Mouse (Mus musculus) left cerebral cortex, postnatal 14 days (tissue): ENCODE measurements around the gene Dnah6. TPM values are rescaled to one million over a fixed set of nuclear protein-coding genes. Genes with fewer than 3 reads are reported as not detected.

ENCODE experiments used
- DNase-seq, 2 experiments: peaks; one replicate each; pipeline ENCODE4 v3.0.0; 2021 to 2022; ENCODE audit warnings: low spot score in 2 of 2, mixed read lengths in 1 of 2
- intact Hi-C: fragments of 180-260 bp; cut with DNase I; formaldehyde crosslinking; loops from one replicate; pipeline ENCODE4 v1.15.1; 2025
- total RNA-seq, 2 experiments: library from RNA; stranded (reverse); gene quantifications; 2 replicates each; pipeline ENCODE4 v1.2.3; 2021

Gene Dnah6
- total RNA-seq, 2 experiments from 2014 or later = 0.66 TPM

DNA sequence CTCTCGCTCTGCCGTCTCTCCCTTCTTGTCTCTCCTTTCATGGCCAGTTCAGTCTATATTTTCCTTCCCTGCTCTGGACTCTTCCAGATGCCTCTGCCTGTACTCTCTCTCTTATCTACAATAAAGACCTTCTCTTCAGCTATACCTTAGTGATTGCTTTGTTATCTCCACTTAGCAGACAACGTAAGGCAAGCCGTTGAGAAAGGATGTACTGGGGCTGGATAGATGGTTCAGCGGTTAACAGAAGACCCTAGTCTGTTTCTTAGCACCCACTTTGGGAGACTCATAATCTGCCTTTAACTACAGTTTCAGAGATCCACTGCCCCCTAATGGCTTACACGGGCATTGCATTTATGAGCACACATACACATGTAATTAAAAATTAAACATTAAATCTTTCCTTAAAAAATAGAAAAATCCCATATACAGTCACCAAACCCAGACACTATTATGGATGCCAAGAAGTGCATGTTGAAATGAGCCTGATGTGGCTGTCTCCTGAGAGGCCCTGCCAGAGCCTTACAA, 11.8 kb upstream of the Dnah6 start:
- no peak for DNase-seq
- intact Hi-C loops = no loop called here

DNA sequence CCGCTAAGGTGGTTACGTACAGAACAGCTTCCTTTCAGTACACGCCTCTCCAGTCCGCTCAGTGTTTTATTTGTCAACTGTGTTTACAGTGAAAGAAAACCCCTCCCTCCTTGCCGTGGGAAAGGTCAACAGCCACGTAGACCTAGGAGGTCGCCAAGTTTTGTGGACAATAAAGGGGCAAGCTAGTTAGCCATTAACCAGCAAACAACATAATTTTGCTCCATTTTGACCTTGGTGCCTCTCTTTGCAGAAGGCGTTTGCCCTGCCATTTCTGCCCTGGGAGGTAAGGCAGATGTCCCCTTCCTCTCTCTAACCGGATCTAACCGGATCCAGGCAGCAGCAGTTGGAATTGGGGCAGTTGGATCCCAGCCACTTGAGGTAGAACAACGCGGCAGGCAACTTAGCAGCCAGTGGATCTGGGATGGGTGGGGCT, 10.7 kb upstream of the Dnah6 start:
- no peak for DNase-seq
- intact Hi-C loops = no loop called here

DNA sequence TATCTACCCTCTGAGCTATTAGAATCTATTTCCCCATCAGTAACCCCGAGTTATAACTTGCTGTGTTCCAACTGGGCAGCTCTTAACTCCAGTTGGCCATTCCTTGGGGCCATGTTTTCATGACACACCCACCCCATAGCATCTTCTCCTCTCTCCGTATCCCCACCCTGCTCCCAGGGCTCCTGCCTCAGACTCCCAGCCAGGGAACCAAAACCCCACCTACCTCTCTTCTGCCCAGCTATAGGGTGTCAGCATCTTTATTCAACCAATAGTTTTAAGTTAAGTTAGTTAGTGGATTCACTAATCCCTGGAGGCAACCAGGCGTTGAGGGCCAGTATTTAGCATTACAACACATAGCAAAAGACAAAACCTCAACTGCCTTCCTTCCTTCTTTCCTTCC, 7.4 kb upstream of the Dnah6 start:
- intact Hi-C loops = loop anchor here (5.0 kb wide), 2 partner anchors 287 to 582 kb away; no protein-coding TSS in a partner anchor
- peak in 1 of 2 experiments; percentile 0 for DNase-seq

DNA sequence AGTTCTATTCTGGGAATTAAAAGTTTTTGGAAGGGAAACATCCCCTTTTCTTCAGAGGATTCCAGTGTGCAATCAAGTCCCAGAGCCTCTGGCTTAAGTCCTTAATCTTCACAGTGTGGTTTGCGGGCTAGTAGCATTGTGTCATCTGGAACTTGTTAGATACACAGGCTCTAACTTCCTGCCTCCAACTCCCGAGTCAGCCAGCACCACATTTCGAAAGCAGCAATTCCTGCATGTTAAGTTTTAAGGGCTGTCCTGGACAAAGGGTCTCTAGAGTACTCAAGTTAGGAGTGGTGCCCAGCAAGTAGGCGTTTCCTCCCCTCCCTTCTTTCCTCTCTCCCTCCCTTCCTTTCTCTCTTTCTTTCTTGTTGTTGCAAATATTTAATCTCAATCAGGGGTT, 7.0 kb upstream of the Dnah6 start:
- peak in 1 of 2 experiments; percentile 1 for DNase-seq
- intact Hi-C loops = loop anchor here (5.0 kb wide), 2 partner anchors 286 to 581 kb away; no protein-coding TSS in a partner anchor

DNA sequence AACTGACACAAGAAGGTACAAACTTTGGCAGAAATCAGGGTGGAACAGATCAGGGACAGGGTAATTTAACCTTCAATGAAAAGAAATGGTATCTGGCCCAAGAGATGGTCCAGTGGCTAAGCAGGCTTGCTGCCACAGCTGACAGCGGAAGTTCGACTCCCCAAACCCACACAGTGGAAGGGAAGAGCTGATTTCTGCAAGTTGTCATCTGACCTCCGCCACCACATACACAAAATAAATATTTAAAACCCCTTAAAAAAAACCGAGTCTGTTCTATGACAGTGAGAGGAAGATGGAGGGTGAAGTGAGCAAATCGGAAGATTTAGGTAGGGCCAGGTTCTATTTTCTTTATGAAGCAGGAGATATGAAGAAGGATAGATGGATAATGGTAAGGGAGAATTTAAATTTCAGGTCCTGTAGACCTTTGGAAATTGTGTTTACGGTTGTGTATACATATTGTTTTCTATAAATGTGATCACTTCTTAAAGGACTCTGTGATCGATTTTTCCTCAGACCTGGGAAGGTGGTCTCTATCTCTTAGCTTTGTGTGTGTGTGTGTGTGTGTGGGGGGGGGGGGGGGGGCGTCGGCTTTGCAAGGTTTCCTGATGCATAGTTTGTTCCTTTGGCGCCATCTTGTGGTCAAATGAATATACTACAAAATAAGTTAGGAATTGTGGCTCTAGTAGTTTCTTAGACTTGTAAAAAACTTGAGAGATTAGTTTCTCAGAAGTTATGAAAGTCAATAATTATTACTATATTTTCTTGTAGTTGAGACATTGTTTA, 6.1 kb upstream of the Dnah6 start:
- intact Hi-C loops = loop anchor here (5.0 kb wide), 2 partner anchors 285 to 580 kb away; no protein-coding TSS in a partner anchor
- peak; percentile 50 to 83 for DNase-seq

DNA sequence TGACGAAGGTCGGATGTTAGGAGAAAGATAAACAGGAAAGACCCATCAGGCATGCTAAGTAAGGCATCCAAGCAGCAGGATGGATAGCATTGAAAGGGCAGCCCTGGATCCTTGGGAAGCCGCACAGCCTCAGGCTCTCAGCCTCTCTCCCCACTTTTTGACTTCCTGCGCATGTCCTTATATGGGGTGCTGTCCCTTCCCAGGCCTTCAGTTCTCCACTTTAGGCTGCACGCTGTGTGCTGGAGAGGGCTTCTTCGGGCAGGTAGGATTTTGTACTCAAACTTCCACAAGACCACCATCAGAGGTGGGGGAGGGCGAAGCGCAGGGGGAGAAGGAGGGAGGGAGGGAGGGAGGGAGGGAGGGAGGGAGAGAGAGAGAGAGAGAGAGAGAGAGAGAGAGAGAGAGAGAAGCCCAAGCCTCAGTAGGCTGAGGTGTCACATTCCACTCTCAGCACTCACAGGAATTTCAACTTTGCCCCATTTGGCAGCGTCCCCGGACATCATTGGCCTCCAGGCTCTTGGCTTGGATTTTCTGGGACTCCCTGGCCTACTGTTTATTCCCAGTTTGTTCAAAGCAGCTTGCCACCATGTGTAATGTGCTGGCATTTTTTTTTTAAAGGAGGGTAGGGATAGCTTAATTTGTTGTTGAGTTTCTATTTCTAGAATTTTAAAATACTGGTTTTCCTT, 1.5 kb upstream of the Dnah6 start:
- intact Hi-C loops = no loop called here
- peak; percentile 64 to 69 for DNase-seq

DNA sequence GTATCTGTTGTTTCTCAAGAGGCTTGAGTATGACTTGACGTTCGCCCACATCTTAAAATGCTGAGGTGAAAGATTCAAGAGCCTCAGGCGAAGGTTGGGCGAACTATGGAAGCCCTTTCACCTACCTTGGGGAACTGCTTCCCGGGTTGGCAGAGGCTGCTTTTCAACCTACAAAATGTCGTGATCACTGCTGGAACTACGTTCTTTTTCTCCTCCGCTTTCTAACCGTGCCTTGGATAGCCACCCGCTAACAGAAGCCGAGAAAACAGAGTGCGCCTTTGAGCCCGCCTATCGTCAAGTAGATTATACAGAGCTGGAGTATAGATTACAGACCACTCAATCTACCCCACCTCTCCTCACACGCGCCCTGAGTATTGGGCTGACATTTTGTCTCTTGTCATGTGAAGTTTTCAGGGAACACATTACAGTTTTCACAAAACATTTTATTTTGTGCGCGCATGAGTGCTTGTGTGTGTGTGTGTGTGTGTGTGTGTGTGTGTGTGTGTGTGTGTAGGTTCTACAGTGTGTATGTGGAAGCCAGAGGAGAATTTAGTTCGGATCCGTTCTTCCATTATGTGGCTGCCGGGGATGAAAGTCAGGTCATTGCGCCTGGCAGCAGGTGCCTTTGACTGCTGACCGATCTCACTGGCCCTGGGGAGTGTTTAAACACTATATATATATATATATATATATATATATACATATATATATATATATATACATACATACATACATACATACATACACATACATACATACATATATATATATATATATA, 696 bp upstream of the Dnah6 start:
- peak; percentile 30 to 71 for DNase-seq
- intact Hi-C loops = no loop called here

DNA sequence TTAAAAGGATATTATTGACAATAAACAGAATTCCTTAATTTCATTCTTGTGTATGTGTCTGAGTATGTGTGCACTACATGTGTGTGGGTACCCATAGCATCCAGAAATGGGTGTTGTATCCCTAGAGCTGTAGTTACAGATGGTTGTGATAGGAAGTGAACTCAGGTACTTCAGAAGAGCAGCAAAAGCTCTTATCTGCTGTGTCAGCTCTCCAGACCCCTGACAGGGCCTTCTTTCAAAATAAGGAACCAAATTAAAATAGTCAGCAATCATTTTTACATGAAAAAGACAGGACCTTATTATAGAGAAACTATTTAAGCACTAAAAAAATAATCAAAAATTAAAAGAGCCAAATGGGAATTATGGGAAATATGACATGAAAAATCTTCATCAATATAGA, 9.8 kb downstream of the Dnah6 start:
- intact Hi-C loops = no loop called here
- no peak for DNase-seq

DNA sequence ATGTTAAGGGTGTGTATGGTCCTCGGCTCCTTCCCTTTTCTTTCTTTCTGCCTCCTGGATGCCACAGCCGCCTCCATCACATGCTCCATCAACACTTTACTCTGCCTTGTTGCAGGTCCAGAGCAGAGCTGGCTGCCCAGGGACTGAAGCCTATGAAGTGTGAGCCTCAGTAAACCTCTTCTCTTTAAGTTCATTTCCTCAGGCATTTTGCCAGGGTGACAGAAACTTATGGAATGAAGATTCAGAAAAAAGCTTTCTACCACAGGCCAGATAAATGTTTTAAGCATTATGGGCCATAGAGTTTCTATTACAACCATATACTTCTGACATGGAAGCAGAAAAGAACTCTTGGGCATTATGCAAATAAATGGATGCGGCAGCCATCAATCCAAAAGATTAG, 10.4 kb downstream of the Dnah6 start:
- intact Hi-C loops = no loop called here
- no peak for DNase-seq

DNA sequence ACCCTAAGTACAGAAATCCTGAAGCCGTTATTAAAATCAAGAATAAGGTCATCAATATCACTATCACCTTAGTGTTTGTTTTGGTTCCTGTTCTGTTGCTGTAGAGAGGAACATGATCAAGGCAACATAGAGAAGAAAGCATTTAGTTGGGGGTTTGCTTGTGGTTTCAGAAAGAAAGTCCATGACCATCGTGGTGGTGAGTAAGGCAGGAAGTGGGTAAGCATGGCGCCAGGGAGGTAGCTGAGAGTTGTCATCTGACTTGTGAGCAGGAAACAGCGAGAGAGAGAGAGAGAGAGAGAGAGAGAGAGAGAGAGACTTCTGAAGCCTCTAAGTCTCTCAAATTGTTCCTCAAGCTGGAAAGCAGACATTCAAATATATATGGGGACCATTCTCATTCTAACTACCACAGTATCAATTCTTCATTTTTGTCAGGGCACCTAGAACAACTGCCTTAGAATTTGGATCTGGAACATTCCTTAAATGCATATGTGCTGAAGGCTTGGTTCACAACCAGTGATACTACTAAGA, 10.9 kb downstream of the Dnah6 start:
- intact Hi-C loops = no loop called here
- DNase-seq = no peak

DNA sequence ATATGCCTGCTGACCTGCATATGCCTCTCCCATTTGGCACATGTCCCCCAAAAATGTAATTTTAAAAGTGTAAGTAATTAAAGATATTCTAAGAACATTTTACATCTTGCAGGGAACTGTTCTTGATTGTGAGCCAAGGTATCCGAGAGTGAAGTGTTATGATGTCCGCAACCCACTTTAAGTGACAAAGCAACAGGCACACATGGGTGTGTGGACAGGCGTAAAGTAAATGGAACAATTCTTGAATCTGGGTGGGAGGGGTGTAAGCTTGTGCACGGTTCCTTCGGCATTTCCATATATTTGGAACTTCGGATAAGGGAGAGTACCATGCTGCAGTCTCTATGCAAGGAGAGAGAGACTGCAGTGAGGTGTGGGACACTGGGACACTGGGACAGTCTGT, 11.9 kb downstream of the Dnah6 start:
- peak in 1 of 2 experiments; percentile 53 for DNase-seq
- intact Hi-C loops = no loop called here

DNA sequence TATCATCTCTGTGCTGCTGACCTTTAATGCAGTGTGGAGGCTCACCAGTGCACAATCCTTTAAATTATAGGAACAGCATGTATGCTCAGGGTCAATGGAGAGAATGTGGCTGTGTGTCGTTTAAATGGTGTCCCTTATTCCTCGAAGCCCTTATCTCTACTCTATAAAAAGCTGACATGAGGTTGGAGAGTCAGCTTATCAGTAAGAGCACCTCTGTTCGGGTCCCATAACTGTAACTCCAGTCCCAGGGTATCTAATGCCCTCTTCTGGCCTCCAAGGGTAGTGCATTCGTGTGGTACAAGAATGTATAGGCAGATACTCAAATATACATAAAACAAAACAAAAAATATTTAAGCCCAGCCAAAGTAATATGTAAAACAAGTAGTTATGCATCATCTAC, 16.5 kb downstream of the Dnah6 start:
- intact Hi-C loops = no loop called here
- DNase-seq = no peak

DNA sequence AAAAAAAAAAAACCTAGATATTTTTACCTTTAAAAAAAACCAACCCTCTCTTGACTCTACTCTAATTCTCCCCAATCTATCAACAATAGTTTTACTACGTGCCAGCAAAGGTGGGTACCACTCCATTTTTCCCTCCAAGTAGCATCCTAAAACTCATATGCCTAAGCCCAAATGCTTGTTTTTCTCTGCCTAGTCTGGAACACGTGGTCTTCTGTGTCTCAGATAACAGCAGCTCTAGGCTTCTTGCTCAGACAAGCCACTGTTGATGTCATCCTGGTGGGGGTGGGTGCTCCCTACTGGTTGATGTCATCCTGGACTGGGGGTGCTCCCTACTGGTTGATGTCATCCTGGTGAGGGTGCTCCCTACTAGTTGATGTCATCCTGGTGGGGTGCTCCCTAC, 17.7 kb downstream of the Dnah6 start:
- intact Hi-C loops = no loop called here

DNA sequence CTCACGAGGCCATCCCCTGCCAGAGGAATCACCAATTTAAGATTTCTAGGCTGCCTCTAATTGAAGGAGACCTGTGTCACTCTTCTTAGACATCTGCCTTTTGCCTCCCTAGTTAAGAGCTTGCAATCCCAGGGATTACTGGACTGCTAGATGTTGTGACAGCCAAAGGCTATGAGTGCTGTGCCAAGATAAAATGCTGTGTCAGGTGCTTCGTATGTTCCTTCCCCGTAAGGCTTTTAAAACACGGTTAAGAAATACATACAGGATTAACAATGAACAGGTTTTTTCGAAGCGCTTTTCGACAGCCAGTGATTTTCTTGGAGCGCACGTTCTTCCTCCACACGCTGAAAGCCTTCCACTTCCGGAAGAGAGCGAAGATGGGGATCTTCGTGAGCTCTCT, 26.2 kb downstream of the Dnah6 start:
- no peak for DNase-seq
- intact Hi-C loops = no loop called here

More for the DNA sequence above, 17.7 kb downstream of the Dnah6 start:
- no peak for DNase-seq

DNA sequence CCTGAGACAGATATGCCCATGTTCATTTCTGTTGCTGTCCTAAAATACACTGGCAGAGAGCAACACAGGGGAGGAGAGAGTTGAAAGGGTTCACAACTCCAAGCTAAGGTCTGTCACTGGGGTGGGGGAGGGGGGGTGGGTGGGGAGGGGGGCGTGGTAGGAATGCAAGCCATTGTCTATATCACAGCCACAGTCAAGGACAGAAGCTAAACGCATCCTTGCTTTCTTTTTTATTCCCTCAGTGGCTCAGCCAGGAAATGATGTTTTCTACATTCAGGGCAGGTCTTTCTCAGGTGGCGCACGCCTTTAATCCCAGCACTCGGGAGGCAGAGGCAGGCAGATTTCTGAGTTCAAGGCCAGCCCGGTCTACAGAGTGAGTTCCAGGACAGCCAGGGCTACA, 30.7 kb downstream of the Dnah6 start:
- intact Hi-C loops = no loop called here

DNA sequence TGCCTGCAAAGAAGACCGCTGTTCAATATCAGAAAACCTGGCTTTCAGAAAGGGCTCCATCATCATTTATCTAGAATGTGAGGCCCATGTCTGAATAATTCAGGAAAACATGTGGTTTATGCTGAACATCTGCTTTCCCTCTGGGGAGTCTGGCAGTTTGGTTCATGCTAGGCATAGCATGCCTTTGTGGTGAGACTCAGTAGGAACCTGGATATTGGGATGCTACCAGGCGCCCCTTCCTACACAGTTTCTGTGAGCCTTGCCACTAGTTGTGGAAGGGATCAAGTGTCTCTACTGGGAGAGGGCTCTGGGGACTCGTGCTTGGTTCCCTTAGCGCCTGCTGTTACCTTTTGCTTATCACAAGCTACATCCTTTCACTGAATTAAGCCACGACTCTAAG, 37.2 kb downstream of the Dnah6 start:
- intact Hi-C loops = no loop called here
- DNase-seq = no peak

More for the DNA sequence above, 30.7 kb downstream of the Dnah6 start:
- no peak for DNase-seq

DNA sequence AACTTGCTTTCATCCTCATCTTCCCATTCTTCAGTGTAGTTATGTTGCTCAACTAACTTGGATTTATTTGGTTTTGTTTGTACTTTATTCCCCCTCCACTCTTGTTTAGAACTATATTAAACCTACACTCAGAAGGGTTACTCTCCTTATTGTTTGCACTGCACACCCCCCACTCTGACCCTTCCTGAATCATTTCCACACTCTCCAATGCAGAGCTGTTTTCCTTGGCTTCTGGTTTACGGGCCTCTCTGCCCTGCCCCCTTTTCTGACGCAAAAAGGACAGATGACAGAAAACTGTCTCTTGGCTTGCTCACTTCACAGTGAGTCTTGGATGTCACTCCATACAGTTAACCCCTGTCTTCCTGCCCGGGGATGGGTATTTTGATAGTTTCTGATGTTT, 38.5 kb downstream of the Dnah6 start:
- DNase-seq = no peak
- intact Hi-C loops = no loop called here

DNA sequence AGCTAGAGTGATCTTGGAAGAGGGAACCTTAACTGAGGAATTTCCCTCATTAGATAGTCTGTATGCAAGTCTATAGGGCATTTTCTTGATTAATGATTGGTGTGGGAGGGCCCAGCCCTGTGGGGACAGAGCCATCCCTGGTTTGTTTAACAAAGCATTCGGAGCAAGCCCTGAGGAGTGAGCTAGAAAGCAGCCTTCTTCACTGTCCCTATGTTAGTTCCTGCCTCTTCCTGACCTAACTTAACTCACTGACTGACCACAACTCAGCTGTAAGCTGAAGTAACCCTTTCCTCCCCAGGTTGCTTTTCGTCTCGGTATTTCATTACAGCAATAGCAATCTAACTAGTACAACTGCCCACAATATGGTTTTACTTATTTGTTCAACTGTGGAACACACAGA, 39.0 kb downstream of the Dnah6 start:
- intact Hi-C loops = no loop called here
- DNase-seq = no peak

DNA sequence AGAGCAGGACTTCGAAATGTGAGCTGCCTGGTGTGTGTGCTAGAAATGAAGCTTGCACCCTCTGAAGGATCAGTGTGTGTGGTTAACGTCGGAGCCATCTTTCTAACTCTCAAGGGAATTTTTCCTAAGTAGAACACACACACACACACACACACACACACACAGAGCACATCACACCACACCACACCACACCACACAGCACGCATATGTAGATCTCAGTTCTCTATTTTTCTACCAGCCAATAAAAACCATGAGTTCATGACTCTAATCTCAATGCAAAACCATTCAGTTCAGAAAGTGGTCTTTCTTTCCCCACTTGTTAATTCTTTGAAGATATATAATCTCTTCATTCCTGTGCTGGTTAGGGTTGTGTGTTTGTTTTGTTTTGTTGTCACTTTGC, 39.4 kb downstream of the Dnah6 start:
- DNase-seq = no peak
- intact Hi-C loops = no loop called here

DNA sequence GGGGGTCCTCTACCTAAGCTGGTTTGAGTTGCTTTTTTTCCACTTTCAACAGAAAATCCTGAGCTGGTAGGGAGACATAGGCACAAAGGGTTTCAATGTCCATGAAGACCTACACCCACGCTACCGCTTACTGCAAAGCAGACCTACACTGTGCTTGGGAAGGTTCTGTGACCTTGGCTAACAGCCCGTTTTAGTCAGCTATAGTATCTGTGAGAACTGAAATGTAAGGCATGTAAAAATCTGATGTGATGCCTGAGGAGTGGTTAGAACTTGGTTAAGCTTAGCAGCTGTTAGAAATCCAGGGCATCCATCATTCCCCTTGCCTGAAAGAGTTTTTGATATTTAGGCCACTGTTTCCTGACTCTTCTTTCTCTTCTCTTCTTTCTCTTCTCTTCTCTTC, 46.3 kb downstream of the Dnah6 start:
- no peak for DNase-seq
- intact Hi-C loops = no loop called here
